Mouse (Mus musculus): ENCODE data around the gene Mmab. TPM values are rescaled to one million over a fixed set of nuclear protein-coding genes. Genes with fewer than 3 reads are reported as not detected.

Mmab gene
- total RNA-seq (2021) = 10 to 100 TPM; 19.6 to 22.4 TPM

- peak; percentile 98 to 99 for DNase-seq (ENCODE audit: low spot score in 2 of 2)
- intact Hi-C loops (cut with DNase I) = no loop called here
Measured at GRCm38 (mm10) chr5:114443566-114444367, at the start of gene Mmab, which contains the start of gene Mvk. Gene Mmab (minus strand): TSS chr5:114444060. Gene Mvk (plus strand): TSS chr5:114444269.

- DNase-seq (ENCODE audit: low spot score in 2 of 2) = no peak
- intact Hi-C loops (cut with DNase I) = no loop called here
Measured at GRCm38 (mm10) chr5:114490241-114490640, 46.4 kb upstream of the Mmab start.

DNA sequence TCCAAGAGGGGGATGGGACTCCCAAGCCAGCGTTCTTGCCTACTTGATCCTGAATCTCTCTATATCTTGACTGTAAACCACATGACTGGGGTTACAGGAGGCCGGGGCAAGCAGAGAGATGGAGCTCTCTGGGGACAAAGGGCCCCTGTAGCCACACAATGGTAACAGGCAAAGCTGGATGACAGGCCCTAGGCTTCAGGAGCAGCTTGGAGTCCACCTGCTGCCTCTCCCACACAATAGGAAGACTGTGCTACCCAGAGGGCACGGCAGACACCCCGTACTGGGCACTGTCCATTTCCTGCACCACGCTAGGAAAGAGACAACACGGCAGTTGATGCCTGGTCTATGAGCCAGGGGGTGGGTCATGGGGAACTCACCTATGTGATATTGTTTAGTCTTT is 45.7 kb upstream of the Mmab start:
- DNase-seq (ENCODE audit: low spot score in 2 of 2) = no peak
- intact Hi-C loops (cut with DNase I) = no loop called here

DNA sequence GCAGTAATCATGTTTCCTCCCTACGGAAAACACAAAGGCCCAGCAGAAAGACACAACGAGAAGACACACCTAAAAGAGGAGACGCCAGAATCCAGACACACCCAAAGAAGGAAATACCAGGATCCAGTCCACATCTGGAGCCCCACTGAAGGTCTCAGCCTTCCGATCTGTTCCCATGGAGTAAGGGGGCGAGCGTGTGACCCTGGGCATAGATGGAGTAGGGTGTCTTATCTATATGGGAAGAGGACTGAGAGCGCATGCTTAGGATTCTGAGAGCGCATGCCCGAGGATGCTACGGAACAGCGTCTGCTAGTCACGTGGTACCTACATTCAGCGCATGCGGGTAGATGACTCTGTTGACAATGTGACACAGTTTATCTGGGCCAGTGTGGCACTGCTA is 41.8 kb upstream of the Mmab start:
- intact Hi-C loops (cut with DNase I) = no loop called here
- DNase-seq (ENCODE audit: low spot score in 2 of 2) = no peak

DNA sequence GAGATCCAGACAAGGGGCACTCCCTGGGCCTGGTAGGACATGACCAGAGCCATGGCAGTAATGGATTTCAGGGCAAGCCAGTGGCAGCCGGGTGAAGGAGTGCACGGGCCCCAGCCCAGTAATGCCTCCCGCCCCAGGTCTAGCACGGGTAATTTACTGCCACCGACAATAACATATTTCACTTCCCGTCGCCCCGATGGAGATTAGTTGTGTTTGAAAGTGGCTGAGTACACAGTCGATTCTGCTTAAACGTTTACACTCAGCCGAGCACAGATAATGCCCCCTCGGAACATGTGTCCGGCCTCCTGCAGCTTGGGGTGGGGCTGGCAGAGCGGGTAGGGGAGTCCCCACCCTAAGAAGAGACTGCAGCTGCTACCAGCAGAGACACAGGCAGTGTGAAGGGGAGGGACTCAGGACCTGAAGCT is 38.7 kb upstream of the Mmab start:
- intact Hi-C loops (cut with DNase I) = no loop called here
- no peak for DNase-seq (ENCODE audit: low spot score in 2 of 2)

GRCm38 (mm10) chr5:114478267-114478666 is 34.4 kb upstream of the Mmab start:
- intact Hi-C loops (cut with DNase I) = no loop called here
- no peak for DNase-seq (ENCODE audit: low spot score in 2 of 2)

- intact Hi-C loops (cut with DNase I) = no loop called here
- no peak for DNase-seq (ENCODE audit: low spot score in 2 of 2)
Measured at GRCm38 (mm10) chr5:114474741-114475491, 31.1 kb upstream of the Mmab start.

- DNase-seq (ENCODE audit: low spot score in 2 of 2) = no peak
- intact Hi-C loops (cut with DNase I) = no loop called here
Measured at GRCm38 (mm10) chr5:114470359-114470758, 26.5 kb upstream of the Mmab start.

- DNase-seq (ENCODE audit: low spot score in 2 of 2) = no peak
- intact Hi-C loops (cut with DNase I) = no loop called here
Measured at GRCm38 (mm10) chr5:114468007-114468406, 24.1 kb upstream of the Mmab start.

DNA sequence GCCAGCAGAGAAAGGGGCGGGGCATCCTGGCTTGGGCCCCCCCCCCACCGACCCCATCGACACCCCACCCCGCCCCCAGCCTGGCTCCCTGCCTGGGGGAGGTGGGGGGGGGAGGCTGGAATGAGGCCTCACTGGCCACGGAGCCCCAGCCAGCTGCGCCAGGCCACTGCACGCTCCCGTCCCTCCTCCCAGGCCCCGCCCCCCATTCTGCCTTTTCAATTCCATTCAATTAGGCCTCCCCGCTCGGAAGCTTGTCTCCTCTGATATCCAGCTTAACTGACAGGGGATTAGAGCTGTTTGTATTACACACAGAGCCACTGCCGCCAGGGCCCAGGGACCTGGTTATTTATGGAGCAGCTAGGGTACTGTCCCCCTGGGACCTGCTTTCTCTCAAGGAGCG is 23.6 kb upstream of the Mmab start:
- intact Hi-C loops (cut with DNase I) = no loop called here

DNA sequence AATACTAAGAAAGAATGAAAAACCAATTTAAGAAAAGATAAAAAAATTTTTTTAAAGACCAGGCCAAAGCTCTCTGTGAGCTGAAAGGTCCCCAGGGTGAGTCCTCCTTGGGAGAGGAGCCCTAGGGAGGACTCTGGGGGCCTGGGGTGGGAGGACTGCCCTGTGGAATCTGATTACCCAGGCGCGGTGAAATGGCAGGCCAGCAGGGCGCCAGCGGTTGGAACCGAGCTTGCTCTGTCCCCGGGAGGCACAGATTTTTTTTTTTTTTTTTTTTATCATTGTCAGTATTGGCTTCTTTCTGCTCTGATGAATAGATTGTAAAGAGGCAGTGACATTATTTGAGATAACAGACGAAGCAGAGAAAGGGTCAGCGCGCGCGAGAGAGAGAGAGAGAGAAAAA is 23.2 kb upstream of the Mmab start:
- intact Hi-C loops (cut with DNase I) = no loop called here
- DNase-seq (ENCODE audit: low spot score in 2 of 2) = no peak

More for the DNA sequence above, 23.6 kb upstream of the Mmab start:
- peak; percentile 18 to 28 for DNase-seq (ENCODE audit: low spot score in 2 of 2)

DNA sequence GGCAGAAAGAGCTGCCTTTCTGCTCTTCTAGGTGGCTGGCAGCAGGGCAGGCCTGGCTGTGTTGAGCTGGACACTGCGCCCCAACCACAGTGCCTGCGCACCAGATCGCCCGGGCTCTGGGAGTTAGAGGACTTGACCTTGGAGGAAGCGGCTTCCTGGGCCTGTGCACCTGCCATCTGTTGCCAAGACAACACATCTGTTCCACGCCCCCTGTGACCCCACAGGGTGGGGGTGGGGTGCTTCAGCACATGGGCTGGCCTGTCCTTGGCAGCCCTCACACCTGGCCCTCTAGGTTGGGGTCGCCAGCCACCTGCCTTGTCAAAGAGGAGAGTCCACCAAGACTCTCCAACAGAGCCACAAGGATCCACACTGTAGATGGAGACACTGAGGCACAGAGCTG is 21.8 kb upstream of the Mmab start:
- intact Hi-C loops (cut with DNase I) = no loop called here
- DNase-seq (ENCODE audit: low spot score in 2 of 2) = no peak

GRCm38 (mm10) chr5:114464561-114464960 is 20.7 kb upstream of the Mmab start:
- intact Hi-C loops (cut with DNase I) = loop anchor here (5.0 kb wide), 2 partner anchors 143 to 152 kb away; no protein-coding TSS in a partner anchor
- no peak for DNase-seq (ENCODE audit: low spot score in 2 of 2)

- DNase-seq (ENCODE audit: low spot score in 2 of 2) = no peak
Measured at GRCm38 (mm10) chr5:114462067-114463040, 18.5 kb upstream of the Mmab start.

GRCm38 (mm10) chr5:114461238-114461637 is 17.4 kb upstream of the Mmab start:
- DNase-seq (ENCODE audit: low spot score in 2 of 2) = peak; percentile 66 to 76
- intact Hi-C loops (cut with DNase I) = loop anchor here (1.0 to 5.0 kb wide), 3 partner anchors 107 to 149 kb away; partner anchors contain the start of gene Fam222a

More at GRCm38 (mm10) chr5:114462067-114463040, 18.5 kb upstream of the Mmab start:
- intact Hi-C loops (cut with DNase I) = loop anchor here (5.0 kb wide), 2 partner anchors 145 to 150 kb away; no protein-coding TSS in a partner anchor

- intact Hi-C loops (cut with DNase I) = no loop called here
- no peak for DNase-seq (ENCODE audit: low spot score in 2 of 2)
Measured at GRCm38 (mm10) chr5:114456995-114457605, 13.2 kb upstream of the Mmab start.

DNA sequence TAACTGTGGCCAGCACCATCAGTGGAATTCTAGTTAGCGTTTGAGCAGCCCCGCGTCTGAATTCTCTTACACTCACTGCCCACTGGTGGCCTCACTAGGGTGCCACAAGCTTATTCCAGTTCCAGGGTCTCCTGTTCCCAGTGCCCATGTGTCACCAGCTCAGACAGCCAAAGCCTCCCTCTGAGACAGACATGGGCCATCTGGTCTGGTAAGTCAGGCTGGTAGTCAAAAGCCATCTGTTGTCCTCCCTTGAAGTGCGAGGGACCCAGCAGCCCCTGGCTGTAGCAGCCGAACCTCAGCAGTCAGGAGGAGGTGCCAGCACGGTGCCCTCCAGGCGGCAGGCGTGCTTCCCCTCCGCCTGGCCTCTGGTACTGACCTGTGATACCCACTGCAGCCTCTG is 12.4 kb upstream of the Mmab start:
- no peak for DNase-seq (ENCODE audit: low spot score in 2 of 2)
- intact Hi-C loops (cut with DNase I) = no loop called here

DNA sequence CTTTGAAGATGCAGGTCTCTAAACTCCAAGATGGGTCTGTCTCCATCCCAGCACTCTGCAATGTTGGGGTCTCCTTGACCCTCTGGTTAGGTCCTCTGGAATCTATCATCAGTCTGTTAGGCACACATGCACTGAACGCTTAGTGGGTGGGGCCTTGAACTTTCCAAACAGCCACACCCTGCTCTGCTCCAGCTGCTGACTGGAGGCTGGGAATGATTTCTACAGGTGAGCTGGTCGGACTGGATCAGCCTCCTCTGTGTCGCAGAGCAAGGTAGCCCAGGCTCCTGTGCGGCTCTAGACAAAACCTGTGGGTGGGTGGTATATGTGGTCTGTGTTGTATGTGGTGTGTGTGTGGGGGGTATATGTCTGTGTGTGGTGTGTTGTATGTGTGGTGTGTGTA is 5.2 kb upstream of the Mmab start:
- intact Hi-C loops (cut with DNase I) = no loop called here
- no peak for DNase-seq (ENCODE audit: low spot score in 2 of 2)

- intact Hi-C loops (cut with DNase I) = no loop called here
- no peak for DNase-seq (ENCODE audit: low spot score in 2 of 2)
Measured at GRCm38 (mm10) chr5:114444368-114444692, 470 bp upstream of the Mmab start.

Data from left cerebral cortex, postnatal 36 days (tissue).